Mouse (Mus musculus): Measurements from ENCODE around the gene Cmtm2b.
A peak's percentile ranks its signal among the peaks of the same experiment; 100 is the strongest.

The Cmtm2b gene

GRCm38 (mm10) chr8:104343957-104344356 is 21.9 kb downstream of the Cmtm2b start:
- peak; percentile 86 to 95 for DNase-seq

DNA sequence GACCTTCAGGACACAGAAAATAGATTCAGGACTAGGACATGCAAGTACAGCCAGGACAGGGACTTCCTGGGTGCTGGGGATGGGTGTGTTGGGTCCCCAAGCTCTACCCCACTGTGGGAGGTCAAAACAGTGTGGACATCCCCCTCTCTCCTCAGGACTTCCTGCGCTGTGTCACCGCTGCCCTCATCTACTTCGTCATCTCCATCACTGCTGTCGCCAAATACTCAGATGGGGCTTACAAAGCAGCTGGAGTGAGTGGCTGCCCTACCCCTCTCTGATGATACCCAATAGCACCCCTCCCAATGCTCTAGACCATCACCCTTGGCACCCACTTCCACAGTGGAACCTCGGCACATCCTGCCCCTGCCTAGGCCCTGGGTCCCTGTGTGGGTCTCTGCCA is 22.6 kb downstream of the Cmtm2b start:
- no peak for DNase-seq

DNA sequence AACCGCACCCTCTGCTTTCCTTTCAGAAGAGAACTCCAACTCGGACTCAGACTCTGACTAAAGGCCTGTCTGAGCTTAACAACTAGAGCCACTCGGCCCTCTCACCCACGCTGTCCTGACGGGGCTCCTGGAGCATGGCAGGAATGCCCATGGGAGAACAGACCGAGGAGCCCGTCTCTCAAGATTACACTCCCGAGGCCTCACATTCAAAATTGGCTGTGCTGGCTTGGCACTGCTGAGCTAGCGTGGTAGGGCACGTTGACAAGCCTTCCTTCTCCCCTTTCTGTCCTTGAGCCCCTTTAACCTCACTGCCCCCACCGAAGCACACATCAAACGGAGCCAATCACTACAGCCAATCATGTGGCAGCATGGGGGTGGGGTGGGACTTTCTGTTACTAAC is 24.7 kb downstream of the Cmtm2b start:
- no peak for DNase-seq

GRCm38 (mm10) chr8:104348971-104349370 is 26.9 kb downstream of the Cmtm2b start:
- no peak for DNase-seq

GRCm38 (mm10) chr8:104350047-104350446 is 28.0 kb downstream of the Cmtm2b start:
- no peak for DNase-seq

DNA sequence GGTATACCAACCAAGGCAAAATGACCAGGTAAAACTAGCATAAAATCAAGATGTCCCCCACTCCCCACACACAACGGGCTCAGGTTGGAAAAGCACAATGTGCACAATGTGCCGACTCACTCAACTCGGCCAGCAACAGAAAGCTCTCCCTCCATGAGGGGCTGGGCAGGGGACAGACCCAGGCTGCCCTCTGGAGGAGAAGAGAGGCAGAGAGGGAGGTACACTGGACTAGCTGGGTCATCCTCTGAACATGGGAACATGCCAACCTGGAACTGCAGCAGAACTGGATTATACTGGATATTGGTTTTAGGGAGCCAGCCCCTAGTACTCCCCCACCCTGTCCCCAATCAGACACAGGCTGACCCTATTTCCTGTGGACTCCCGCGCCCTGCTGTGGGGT is 31.2 kb downstream of the Cmtm2b start:
- no peak for DNase-seq

DNA sequence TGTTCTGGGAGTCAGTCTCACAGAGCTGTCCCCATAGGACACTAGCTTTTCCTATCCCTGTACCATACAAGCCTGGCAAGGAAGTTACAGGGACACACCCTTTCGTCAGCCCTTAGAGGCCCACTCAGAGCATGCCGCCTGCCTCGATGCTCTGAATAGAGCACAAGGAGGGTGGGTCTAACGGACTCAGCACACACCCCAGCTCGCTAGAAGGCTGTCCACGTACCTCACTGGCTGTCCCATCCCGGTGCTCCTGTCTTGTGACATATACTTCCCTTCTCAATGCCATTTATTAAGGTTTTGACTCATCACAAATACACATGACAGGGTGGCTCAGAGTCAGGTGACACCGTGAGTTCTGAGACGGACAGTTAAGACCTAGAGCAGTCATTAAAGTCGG is 32.5 kb downstream of the Cmtm2b start:
- DNase-seq = no peak

DNA sequence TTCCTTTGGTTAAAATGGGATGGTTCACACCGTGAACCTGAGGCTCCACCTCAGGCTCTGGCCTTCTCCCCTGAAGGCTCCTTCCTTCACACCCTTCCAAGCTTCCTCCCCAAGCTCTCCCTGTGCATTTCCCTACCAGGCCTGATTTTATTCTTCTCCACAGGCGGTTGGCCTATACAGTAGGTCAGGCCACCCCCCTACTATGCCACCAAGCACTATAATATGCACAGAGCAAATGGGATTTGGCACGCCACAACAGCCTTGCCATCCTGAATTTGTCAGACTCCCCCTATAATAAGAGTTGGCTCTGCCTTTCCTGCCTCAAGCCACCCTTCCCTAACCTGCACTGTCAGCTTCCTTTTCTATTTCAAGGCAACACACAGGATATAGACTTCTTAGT is 36.6 kb downstream of the Cmtm2b start:
- no peak for DNase-seq

DNA sequence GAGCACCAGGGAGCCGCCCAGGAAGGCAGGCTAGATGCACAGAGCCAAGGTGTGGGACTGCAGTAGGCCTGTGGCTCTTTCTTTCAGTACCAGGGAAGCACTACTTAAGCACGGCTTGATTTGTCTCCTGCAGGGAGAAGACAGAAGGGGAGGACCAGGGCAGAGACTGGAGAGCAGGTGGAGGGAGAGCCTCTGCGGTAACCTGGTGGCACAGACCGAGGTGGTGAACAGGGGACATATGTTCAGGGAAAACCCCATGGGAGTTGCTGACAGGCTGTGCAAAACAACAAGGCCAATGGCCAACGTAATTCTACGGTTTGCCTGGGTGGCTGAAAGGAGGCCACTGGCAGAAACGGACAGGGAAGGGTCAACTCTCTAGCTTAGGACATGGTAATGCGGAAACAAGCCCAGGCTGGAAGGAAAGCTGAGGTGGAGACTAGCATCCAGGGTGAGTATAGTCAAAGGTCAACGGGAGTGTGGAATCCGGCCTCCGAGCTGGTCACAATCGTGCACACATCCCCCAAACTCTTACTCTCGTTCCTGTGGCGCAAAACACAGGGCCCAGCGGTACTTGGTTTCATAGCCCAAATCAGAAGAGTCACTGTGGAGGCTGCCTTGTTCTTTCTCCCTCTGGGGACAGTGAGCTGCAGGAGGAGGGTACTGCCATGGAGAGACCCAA is 37.9 kb downstream of the Cmtm2b start:
- DNase-seq = peak in 1 of 2 experiments; percentile 21

- DNase-seq = peak; percentile 45 to 46
Observed at GRCm38 (mm10) chr8:104365695-104366094, 43.7 kb downstream of the Cmtm2b start.

DNA sequence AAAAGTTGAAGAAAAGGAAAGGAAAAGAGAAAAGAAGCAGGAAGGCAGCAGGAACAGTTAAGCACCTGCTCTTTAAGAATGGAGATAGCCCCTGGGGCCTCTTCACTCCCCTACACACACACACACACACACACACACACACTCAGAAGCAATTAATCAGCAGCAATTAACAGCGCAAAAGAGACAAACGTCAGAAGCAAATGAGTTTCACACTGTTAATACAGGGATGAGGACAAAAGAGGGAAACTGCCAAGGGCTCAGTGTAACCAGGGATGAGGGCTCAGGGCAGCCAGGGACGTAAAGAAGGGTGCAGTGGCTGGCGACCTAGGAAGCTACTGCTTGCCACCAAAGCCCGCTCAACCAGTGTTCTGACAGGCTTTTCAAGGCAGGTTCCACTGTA is 45.4 kb downstream of the Cmtm2b start:
- DNase-seq = no peak

- no peak for DNase-seq
Observed at GRCm38 (mm10) chr8:104369591-104369990, 47.6 kb downstream of the Cmtm2b start.

GRCm38 (mm10) chr8:104370071-104370470 is 48.0 kb downstream of the Cmtm2b start:
- DNase-seq = peak; percentile 51 to 54

DNA sequence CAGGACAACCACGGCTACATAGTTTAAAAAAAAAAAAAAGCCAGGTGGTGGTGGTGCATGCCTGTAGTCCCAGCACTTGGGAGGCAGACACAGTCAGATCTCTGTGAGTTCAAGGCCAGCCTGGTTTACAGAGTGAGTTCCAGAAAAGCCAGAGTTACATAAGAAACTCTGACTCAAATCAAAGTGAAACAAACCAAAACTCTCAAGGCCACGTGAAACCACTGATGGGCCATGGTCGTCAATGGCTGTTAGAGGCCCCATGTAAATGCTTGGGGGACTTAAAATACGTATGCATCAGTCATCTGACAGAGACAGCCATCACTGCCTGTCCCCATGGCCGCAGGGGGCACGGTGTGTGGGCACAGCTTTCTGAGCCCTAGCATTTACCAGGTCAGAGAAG is 49.1 kb downstream of the Cmtm2b start:
- DNase-seq = no peak

DNA sequence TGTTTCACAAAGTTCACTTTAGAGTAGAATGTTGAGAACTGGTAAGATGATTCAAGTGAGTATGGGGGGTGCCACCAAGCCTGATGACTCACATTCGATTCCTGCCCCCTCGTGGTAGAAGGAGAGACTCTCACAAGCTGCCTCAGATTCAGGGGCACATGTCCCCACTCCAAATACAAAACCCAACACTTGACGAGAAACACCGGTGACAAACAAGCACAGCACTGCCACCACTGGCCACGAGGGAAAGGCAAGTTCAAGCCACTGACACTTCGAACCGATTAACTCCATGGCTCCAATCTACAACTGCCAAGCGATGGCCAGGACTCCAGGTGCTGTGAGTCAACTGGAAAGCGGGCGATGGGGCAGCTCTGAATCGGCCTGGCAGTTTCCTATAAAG is 51.7 kb downstream of the Cmtm2b start:
- peak in 1 of 2 experiments; percentile 47 for DNase-seq

DNA sequence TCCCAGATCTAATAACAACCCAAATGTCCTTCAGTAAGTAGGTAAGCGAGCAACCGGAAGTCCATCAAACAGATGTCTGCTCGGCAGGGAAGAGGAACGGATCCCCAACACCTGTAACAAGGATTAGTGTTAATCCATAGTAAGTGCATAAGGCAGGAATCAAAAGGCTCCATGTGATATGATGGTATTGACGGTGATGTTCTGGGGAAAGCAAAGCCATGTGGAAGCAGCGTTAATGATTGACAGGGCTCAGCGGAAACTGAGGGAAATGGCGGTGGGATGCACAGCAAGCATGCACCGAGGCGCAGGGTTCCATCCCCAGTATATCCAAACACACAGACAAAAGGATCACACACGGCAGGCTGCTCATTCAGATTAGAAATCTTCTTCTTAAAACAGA is 52.2 kb downstream of the Cmtm2b start:
- peak in 1 of 2 experiments; percentile 56 for DNase-seq

- peak; percentile 89 to 94 for DNase-seq
Observed at GRCm38 (mm10) chr8:104374864-104375846, 53.1 kb downstream of the Cmtm2b start.

GRCm38 (mm10) chr8:104375959-104376358 is 53.9 kb downstream of the Cmtm2b start:
- no peak for DNase-seq

DNA sequence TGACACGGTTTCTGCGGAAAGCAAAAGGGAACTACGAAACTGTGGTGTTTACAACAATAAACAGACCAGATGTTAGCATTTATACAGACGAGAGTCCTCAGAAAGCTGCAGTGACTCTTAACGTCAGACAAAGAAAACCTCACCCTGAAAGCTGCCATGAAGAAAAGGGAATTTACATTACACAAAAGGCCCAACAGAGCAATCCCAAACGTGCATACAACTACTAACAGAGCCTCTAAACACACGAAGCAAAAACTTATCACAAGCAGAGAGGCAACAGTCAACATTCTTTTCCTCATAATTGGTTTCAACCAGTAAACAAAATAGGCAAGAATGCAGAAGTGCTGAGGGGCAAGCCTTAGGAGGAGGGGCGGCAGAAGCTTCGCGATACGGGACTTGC is 54.6 kb downstream of the Cmtm2b start:
- no peak for DNase-seq

GRCm38 (mm10) chr8:104379301-104379836 is 57.3 kb downstream of the Cmtm2b start:
- no peak for DNase-seq

- no peak for DNase-seq
Observed at GRCm38 (mm10) chr8:104380269-104380668, 58.2 kb downstream of the Cmtm2b start.
